Mouse (Mus musculus) megakaryocyte, adult 5-6 weeks (primary cell): ENCODE data around the gene Syt8. TPM values are rescaled to one million over a fixed set of nuclear protein-coding genes. Genes with fewer than 3 reads are reported as not detected.
A peak's percentile ranks its signal among the peaks of the same experiment; 100 is the strongest.

Experiments used
- ATAC-seq: 2 replicates; pipeline ENCODE4 v1.8.0; 2016; ENCODE audit warnings: mild to moderate bottlenecking, inconsistent platforms; ENCODE audit not compliant: poor library complexity, severe bottlenecking
- total RNA-seq, 2 experiments: library from RNA; stranded (forward) in 1 of 2; stranded (reverse) in 1 of 2; fragments of 153-499, 151-499 nt in 1 of 2; fragments of 221-1000, 200-1000 nt in 1 of 2; gene quantifications; 2 replicates each; pipeline versions ENCODE4 v1.2.3 to v1.2.4; 2015 to 2017

Gene Syt8
- total RNA-seq, 2 experiments from 2014 or later = not detected

GRCm38 (mm10) chr7:142407935-142408334, 26.7 kb upstream of the Syt8 start:
- ATAC-seq = no peak

- no peak for ATAC-seq
Observed at GRCm38 (mm10) chr7:142408686-142409085, 26.0 kb upstream of the Syt8 start.

GRCm38 (mm10) chr7:142409603-142410002, 25.0 kb upstream of the Syt8 start:
- no peak for ATAC-seq

- no peak for ATAC-seq
Observed at GRCm38 (mm10) chr7:142413285-142413684, 21.4 kb upstream of the Syt8 start.

- ATAC-seq = no peak
Observed at GRCm38 (mm10) chr7:142415314-142415713, 19.3 kb upstream of the Syt8 start.

- no peak for ATAC-seq
Observed at GRCm38 (mm10) chr7:142416225-142416624, 18.4 kb upstream of the Syt8 start.

GRCm38 (mm10) chr7:142418027-142418426, 16.6 kb upstream of the Syt8 start:
- ATAC-seq = no peak

- ATAC-seq = peak; percentile 73
Observed at GRCm38 (mm10) chr7:142418679-142419078, 16.0 kb upstream of the Syt8 start.

- peak; percentile 52; the same call in 1 of the 2 replicates for ATAC-seq
Observed at GRCm38 (mm10) chr7:142419887-142420286, 14.8 kb upstream of the Syt8 start.

GRCm38 (mm10) chr7:142421826-142422225, 12.8 kb upstream of the Syt8 start:
- ATAC-seq = no peak

GRCm38 (mm10) chr7:142425641-142426213, 8.9 kb upstream of the Syt8 start:
- peak; percentile 46 for ATAC-seq

GRCm38 (mm10) chr7:142428213-142428612, 6.4 kb upstream of the Syt8 start:
- ATAC-seq = 0 out of 2 replicates have a peak, but pooled peaks have one; percentile 39

- no peak for ATAC-seq
Observed at GRCm38 (mm10) chr7:142430160-142430678, 4.4 kb upstream of the Syt8 start.

GRCm38 (mm10) chr7:142431106-142431505, 3.5 kb upstream of the Syt8 start:
- ATAC-seq = no peak

GRCm38 (mm10) chr7:142433623-142434022, 1.0 kb upstream of the Syt8 start:
- ATAC-seq = no peak

- peak; percentile 92 for ATAC-seq
Observed at GRCm38 (mm10) chr7:142435524-142435923, 874 bp downstream of the Syt8 start.

- ATAC-seq = peak; percentile 39
Observed at GRCm38 (mm10) chr7:142437324-142437723, 2.7 kb downstream of the Syt8 start.

- no peak for ATAC-seq
Observed at GRCm38 (mm10) chr7:142439966-142440365, 5.3 kb downstream of the Syt8 start.

GRCm38 (mm10) chr7:142440657-142441114, 6.0 kb downstream of the Syt8 start:
- no peak for ATAC-seq

- ATAC-seq = no peak
Observed at GRCm38 (mm10) chr7:142441585-142441984, 6.9 kb downstream of the Syt8 start, which contains the start of gene Tnni2. Tnni2 (plus strand) TSS chr7:142441808.

- peak; percentile 90 for ATAC-seq
Observed at GRCm38 (mm10) chr7:142442081-142442907, 7.6 kb downstream of the Syt8 start.

- ATAC-seq = peak; percentile 41
Observed at GRCm38 (mm10) chr7:142442908-142443420, 8.3 kb downstream of the Syt8 start.
